Comparison of ENCODE assay signal across 23 mouse cellular contexts in genomic region chr10:43648186-43648585, GRCm38 (mm10).
A peak's percentile ranks its signal among the peaks of the same experiment; 100 is the strongest.
DNase-seq lines count a peak whose midpoint lies in the region; ATAC-seq and TF ChIP-seq lines count a peak whose summit lies in the region.
"Had no signal": no experiment of that assay in that cellular context is flagged by ENCODE, and none has a peak within 500 bp of the region (broad histone marks: within the 10 kb centered on the region; RNA-seq: fewer than 3 reads in every experiment).

No protein-coding gene starts in this region.

- H3K4me2 ChIP-seq in forebrain, postnatal 0 days (ENCODE audit: low read depth): no peak overlapping the region
- H3K4me2 ChIP-seq in forebrain, embryonic 11.5 days (ENCODE audit: low read depth, low read length, severe bottlenecking): no peak overlapping the region
- H3K4me2 ChIP-seq in liver, embryonic 15.5 days: no peak overlapping the region
- H3K4me2 ChIP-seq: embryonic facial prominence, embryonic 15.5 days; hindbrain, embryonic 13.5 days had no signal

- H3K9ac ChIP-seq in forebrain, postnatal 0 days: no peak overlapping the region
- H3K9ac ChIP-seq in forebrain, embryonic 11.5 days (ENCODE audit: low read length): no peak overlapping the region
- H3K9ac ChIP-seq in liver, embryonic 15.5 days: no peak overlapping the region
- H3K9ac ChIP-seq: embryonic facial prominence, embryonic 15.5 days; hindbrain, embryonic 13.5 days had no signal

- no peak for TF ChIP-seq POLR2A in brain, embryonic 14.5 days (IDR thresholded peaks at IDR 0.05; ENCODE audit: borderline replicate concordance, extremely low read depth, insufficient read depth, insufficient read length, poor library complexity, severe bottlenecking)

- peak; percentile 48 for ATAC-seq in forebrain, postnatal 0 days
- ATAC-seq in forebrain, embryonic 11.5 days (replicated peaks; ENCODE audit: low FRiP score): no peak
- ATAC-seq in liver, embryonic 15.5 days (ENCODE audit: insufficient read depth): no peak
- ATAC-seq: hindbrain, postnatal 0 days had no signal

- H3K4me3 ChIP-seq in forebrain, postnatal 0 days (ENCODE audit: low read depth, low read length): no peak overlapping the region
- H3K4me3 ChIP-seq in forebrain, embryonic 11.5 days (ENCODE audit: low read depth, low read length): no peak overlapping the region
- H3K4me3 ChIP-seq in liver, embryonic 15.5 days (replicated peaks): no peak overlapping the region
- H3K4me3 ChIP-seq: embryonic facial prominence, embryonic 15.5 days; erythroblast, embryonic 14.5 days; forebrain, embryonic 10.5 days; heart, embryonic 10.5 days; hindbrain, embryonic 13.5 days had no signal

- no peak for TF ChIP-seq CTCF in forebrain, postnatal 0 days (IDR thresholded peaks at IDR 0.05; ENCODE audit: low read depth)
- no peak for TF ChIP-seq CTCF in brain, embryonic 14.5 days (IDR thresholded peaks at IDR 0.05; ENCODE audit: borderline replicate concordance, extremely low read depth, insufficient read depth, insufficient read length)

- no peaks in the 10 kb centered on the region for H3K4me1 ChIP-seq in forebrain, postnatal 0 days (ENCODE audit: insufficient read depth)
- H3K4me1 ChIP-seq in forebrain, embryonic 11.5 days (replicated peaks; ENCODE audit: control insufficient read depth, insufficient read depth, low read length): 0 out of 2 replicates have a peak, but pooled peaks cover 3% of the 10 kb centered on the region
- H3K4me1 ChIP-seq in liver, embryonic 15.5 days (replicated peaks): peaks cover 54% of the 10 kb centered on the region
- H3K4me1 ChIP-seq: embryonic facial prominence, embryonic 15.5 days; hindbrain, embryonic 13.5 days had no signal

- no peaks in the 10 kb centered on the region for H3K36me3 ChIP-seq in forebrain, postnatal 0 days (ENCODE audit: insufficient read depth)
- no peaks in the 10 kb centered on the region for H3K36me3 ChIP-seq in forebrain, embryonic 11.5 days (ENCODE audit: control insufficient read depth, insufficient read depth, low read length)
- H3K36me3 ChIP-seq in liver, embryonic 15.5 days (replicated peaks): no peaks in the 10 kb centered on the region
- H3K36me3 ChIP-seq: embryonic facial prominence, embryonic 15.5 days; forebrain, embryonic 10.5 days; heart, embryonic 10.5 days; hindbrain, embryonic 13.5 days had no signal

- H3K27ac ChIP-seq in forebrain, postnatal 0 days (ENCODE audit: low read depth, low read length): no peak overlapping the region
- H3K27ac ChIP-seq in forebrain, embryonic 11.5 days (ENCODE audit: low read depth, low read length): no peak overlapping the region
- peak overlapping the region; percentile 65 for H3K27ac ChIP-seq in liver, embryonic 15.5 days (replicated peaks)
- H3K27ac ChIP-seq: embryonic facial prominence, embryonic 15.5 days; forebrain, embryonic 10.5 days; heart, embryonic 10.5 days; hindbrain, embryonic 13.5 days; hindbrain, postnatal 0 days had no signal

- 32% methylated on average over 5 of the region's 5 CpGs for WGBS in forebrain, postnatal 0 days
- 54% methylated on average over 5 of the region's 5 CpGs for WGBS in forebrain, embryonic 11.5 days
- WGBS in liver, embryonic 15.5 days (ENCODE audit: insufficient replicate concordance): 71% methylated on average over 5 of the region's 5 CpGs

- no peak for DNase-seq in forebrain, postnatal 0 days
- no peak for DNase-seq in forebrain, embryonic 11.5 days (ENCODE audit: low spot score)
- peak; percentile 45 for DNase-seq in brain, embryonic 14.5 days (ENCODE audit: low read depth)
- peak; percentile 71 for DNase-seq in retina, postnatal 1 day
- no peak for DNase-seq in cerebellum, postnatal 4 days (ENCODE audit: low spot score in 2 of 2)
- no peak for DNase-seq in thymus, postnatal 14 days
- DNase-seq in urinary bladder, postnatal 36 days (ENCODE audit: low spot score in 2 of 2): no peak
- DNase-seq: adrenal gland, adult 8-10 months; adrenal gland, postnatal 36 days; cerebellum, adult 11-12 months; cerebellum, adult 9-10 months; cerebellum, postnatal 36 days; gastrocnemius, postnatal 10 days; heart, adult 18-20 months; heart, postnatal 10 days had no signal

- no peaks in the 10 kb centered on the region for H3K9me3 ChIP-seq in forebrain, postnatal 0 days (ENCODE audit: low read length)
- H3K9me3 ChIP-seq in forebrain, embryonic 11.5 days (ENCODE audit: control insufficient read depth, low read length): no peaks in the 10 kb centered on the region
- no peaks in the 10 kb centered on the region for H3K9me3 ChIP-seq in liver, embryonic 15.5 days (replicated peaks)
- H3K9me3 ChIP-seq: embryonic facial prominence, embryonic 15.5 days; forebrain, embryonic 10.5 days; heart, embryonic 10.5 days; hindbrain, embryonic 13.5 days had no signal

- H3K27me3 ChIP-seq in forebrain, postnatal 0 days (ENCODE audit: insufficient read depth, low read length): no peaks in the 10 kb centered on the region
- no peaks in the 10 kb centered on the region for H3K27me3 ChIP-seq in forebrain, embryonic 11.5 days (ENCODE audit: control insufficient read depth, insufficient read depth, low read length)
- no peaks in the 10 kb centered on the region for H3K27me3 ChIP-seq in liver, embryonic 15.5 days
- H3K27me3 ChIP-seq: CH12.LX; embryonic facial prominence, embryonic 15.5 days; hindbrain, embryonic 13.5 days had no signal

Comparison
In these comparisons a context has a peak if more than half of its experiments do, and no peak if none do; other contexts are left out.
1. DNase-seq: peak in brain, embryonic 14.5 days (single experiment) and retina, postnatal 1 day (single experiment); none in forebrain, postnatal 0 days (single experiment), forebrain, embryonic 11.5 days (single experiment), cerebellum, postnatal 4 days (0 of 2), thymus, postnatal 14 days (single experiment) and urinary bladder, postnatal 36 days (0 of 2).